Mouse (Mus musculus): Measurements from ENCODE around the gene Bdh1. TPM values are rescaled to one million over a fixed set of nuclear protein-coding genes. Genes with fewer than 3 reads are reported as not detected.
A peak's percentile ranks its signal among the peaks of the same experiment; 100 is the strongest.

The Bdh1 gene
- polyA plus RNA-seq, 1 experiment = 78.8 TPM

DNA sequence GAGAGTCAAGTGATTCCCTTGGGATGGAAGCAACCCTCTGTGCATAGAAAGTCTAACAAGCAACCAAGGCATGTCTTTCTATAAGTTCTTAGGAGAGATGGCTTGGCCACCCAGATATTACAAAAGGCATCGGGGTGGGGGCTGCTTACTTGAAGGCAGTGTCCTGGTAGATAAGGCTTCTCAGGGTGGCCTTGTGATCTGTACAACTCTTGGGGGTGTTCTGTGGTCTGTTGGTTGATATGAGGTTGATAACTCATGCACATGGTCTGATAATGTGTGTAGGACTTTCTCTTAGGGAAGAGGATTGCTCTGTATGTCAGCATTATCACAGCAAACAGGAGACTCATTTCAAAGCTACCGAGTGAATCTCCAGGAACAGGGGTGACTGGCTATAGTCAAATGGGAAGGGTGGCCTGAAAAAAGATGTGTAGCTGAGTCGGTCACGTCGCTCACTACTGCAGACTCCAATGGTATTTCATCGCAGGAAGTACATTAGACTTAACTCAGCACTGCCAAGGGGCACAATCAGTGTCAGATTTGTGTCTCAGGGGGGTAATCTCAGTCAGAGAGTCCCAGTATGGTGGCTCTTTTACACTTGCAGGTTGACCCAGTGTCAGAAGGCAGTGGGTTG is 4.5 kb downstream of the Bdh1 start:
- 94% methylated on average over 6 of the region's 6 CpGs for WGBS
- TF ChIP-seq POLR2A (IDR thresholded peaks at IDR 0.05; ENCODE audit: control insufficient read depth, extremely low read depth, insufficient read depth, low read length, poor library complexity) = no peak
- no peak for TF ChIP-seq CTCF (IDR thresholded peaks at IDR 0.05; ENCODE audit: borderline replicate concordance, control insufficient read depth, extremely low read depth, insufficient read depth, low read length, poor library complexity)
- Histone ChIP-seq H3K36me3 (ENCODE audit: control insufficient read depth, insufficient read depth, low read length) (no peaks in the 10 kb centered on the region), H3K27ac (ENCODE audit: control insufficient read depth, insufficient read depth, low read length) (no peak overlapping the region), H3K4me1 (replicated peaks; ENCODE audit: control insufficient read depth, insufficient read depth, low read length) (peaks cover 16% of the 10 kb centered on the region), H3K27me3 (ENCODE audit: control insufficient read depth, insufficient read depth, low read length) (no peaks in the 10 kb centered on the region), H3K4me3 (ENCODE audit: control insufficient read depth, insufficient read depth, low read length) (no peak overlapping the region)
- no peak for DNase-seq

DNA sequence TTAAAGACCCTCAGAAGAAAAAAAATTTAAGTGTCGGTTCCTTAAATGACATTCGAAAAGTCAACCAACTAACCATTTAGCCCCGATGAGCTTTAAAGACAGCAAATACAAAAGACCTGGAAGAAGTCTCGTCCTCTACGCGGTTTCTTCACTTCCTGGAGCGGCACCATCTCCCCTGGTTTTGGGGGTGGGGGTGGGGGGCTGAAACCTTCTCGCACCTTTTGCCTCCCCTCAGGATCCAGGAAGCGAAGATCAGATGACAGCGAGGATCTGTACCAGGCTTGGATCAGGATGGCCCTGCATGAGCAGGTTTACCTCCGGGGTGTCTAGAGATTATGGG is 6.2 kb downstream of the Bdh1 start:
- TF ChIP-seq POLR2A (IDR thresholded peaks at IDR 0.05; ENCODE audit: control insufficient read depth, extremely low read depth, insufficient read depth, low read length, poor library complexity) = no peak
- no peak for TF ChIP-seq CTCF (IDR thresholded peaks at IDR 0.05; ENCODE audit: borderline replicate concordance, control insufficient read depth, extremely low read depth, insufficient read depth, low read length, poor library complexity)
- WGBS = 2% methylated on average over 11 of the region's 11 CpGs
- H3K4me1 ChIP-seq (replicated peaks; ENCODE audit: control insufficient read depth, insufficient read depth, low read length) = peaks cover 19% of the 10 kb centered on the region
- no peak for DNase-seq
- peak overlapping the region; percentile 67 for H3K4me3 ChIP-seq (ENCODE audit: control insufficient read depth, insufficient read depth, low read length)
- no peaks in the 10 kb centered on the region for H3K36me3 ChIP-seq (ENCODE audit: control insufficient read depth, insufficient read depth, low read length)
- peak overlapping the region; percentile 75 for H3K27ac ChIP-seq (ENCODE audit: control insufficient read depth, insufficient read depth, low read length)
- H3K27me3 ChIP-seq (ENCODE audit: control insufficient read depth, insufficient read depth, low read length) = no peaks in the 10 kb centered on the region

DNA sequence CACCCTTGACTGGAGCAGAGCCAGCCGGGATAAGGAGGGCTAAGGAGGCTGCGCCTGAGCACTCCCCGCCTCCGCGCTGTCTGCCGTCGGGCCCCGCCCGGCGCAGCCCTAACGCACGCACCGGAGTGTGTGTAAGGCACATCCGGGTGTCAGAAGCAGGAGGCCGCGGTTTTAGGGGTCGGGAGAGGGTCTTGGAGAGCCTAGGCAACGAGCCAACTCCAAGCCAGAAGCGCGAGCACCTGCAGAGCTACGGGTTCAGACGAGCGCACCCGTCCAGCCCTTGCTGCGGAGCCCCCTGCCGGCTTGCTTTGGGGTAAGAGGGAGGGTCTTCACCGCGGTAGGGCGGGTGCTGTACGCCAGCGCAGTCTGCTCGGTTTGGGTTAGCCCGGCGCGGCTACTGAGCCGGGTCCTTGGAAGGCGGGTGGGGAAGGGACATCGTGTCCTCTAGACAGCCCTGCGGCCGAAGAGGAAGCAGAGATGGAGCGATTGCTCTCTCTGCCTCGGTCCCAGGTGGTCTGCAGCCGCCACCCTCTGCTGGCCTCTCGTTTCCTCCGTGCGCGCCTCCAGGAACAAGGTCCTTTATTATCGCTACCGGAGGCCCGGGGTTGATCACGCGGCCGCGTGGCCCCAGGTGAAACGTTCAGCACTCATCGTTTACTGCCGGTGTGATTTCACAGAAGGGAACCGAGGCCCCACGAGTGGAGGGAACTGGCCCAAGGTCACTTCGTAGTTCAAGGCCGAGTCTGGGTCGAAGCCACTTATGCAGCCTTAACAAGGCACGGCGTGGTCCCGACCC is 6.8 kb downstream of the Bdh1 start:
- Histone ChIP-seq H3K27me3 (ENCODE audit: control insufficient read depth, insufficient read depth, low read length) (no peaks in the 10 kb centered on the region), H3K36me3 (ENCODE audit: control insufficient read depth, insufficient read depth, low read length) (no peaks in the 10 kb centered on the region), H3K27ac (ENCODE audit: control insufficient read depth, insufficient read depth, low read length) (peak overlapping the region; percentile 75), H3K4me3 (ENCODE audit: control insufficient read depth, insufficient read depth, low read length) (peak overlapping the region; percentile 67), H3K4me1 (replicated peaks; ENCODE audit: control insufficient read depth, insufficient read depth, low read length) (peaks cover 19% of the 10 kb centered on the region)
- under 1% methylated on average over 65 of the region's 65 CpGs for WGBS
- peak; percentile 80 for DNase-seq
- TF ChIP-seq POLR2A (IDR thresholded peaks at IDR 0.05; ENCODE audit: control insufficient read depth, extremely low read depth, insufficient read depth, low read length, poor library complexity) (peak; percentile 47), CTCF (IDR thresholded peaks at IDR 0.05; ENCODE audit: borderline replicate concordance, control insufficient read depth, extremely low read depth, insufficient read depth, low read length, poor library complexity) (0 out of 2 replicates have a peak, but pooled peaks have one; percentile 19)

GRCm38 (mm10) chr16:31429471-31430155 is 7.5 kb downstream of the Bdh1 start:
- peak; percentile 90 for DNase-seq
- no peaks in the 10 kb centered on the region for H3K36me3 ChIP-seq (ENCODE audit: control insufficient read depth, insufficient read depth, low read length)
- H3K27me3 ChIP-seq (ENCODE audit: control insufficient read depth, insufficient read depth, low read length) = no peaks in the 10 kb centered on the region
- peak overlapping the region; percentile 67 for H3K4me3 ChIP-seq (ENCODE audit: control insufficient read depth, insufficient read depth, low read length)
- 0 out of 2 replicates have a peak, but pooled peaks have one; percentile 10 for TF ChIP-seq CTCF (IDR thresholded peaks at IDR 0.05; ENCODE audit: borderline replicate concordance, control insufficient read depth, extremely low read depth, insufficient read depth, low read length, poor library complexity)
- TF ChIP-seq POLR2A (IDR thresholded peaks at IDR 0.05; ENCODE audit: control insufficient read depth, extremely low read depth, insufficient read depth, low read length, poor library complexity) = peak; percentile 80
- H3K27ac ChIP-seq (ENCODE audit: control insufficient read depth, insufficient read depth, low read length) = peak overlapping the region; percentile 75; the same call in 1 of the 2 replicates
- H3K4me1 ChIP-seq (replicated peaks; ENCODE audit: control insufficient read depth, insufficient read depth, low read length) = peaks cover 15% of the 10 kb centered on the region
- WGBS = under 1% methylated on average over 49 of the region's 49 CpGs

GRCm38 (mm10) chr16:31433466-31434110 is 11.5 kb downstream of the Bdh1 start:
- H3K27ac ChIP-seq (ENCODE audit: control insufficient read depth, insufficient read depth, low read length) = no peak overlapping the region

DNA sequence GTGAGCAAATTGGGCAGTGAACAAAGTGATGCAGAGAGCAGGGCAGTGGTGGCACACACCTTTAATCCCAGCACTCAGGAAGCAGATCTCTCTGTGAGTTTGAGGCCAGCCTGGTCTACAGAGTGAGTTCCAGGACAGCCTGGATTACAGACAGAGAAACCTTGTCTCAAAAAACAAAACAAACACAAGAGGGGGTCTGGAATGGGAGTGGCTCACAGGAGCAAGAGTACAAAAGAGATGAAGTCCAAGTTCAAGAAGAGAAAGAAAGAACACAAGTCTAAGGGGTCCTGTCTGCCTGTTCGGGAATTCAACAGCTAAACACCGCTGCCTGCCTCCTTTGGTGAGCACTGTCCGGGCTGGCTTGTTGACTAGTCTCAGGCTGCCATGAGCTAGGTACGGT is 13.1 kb downstream of the Bdh1 start:
- Histone ChIP-seq H3K4me3 (ENCODE audit: control insufficient read depth, insufficient read depth, low read length) (no peak overlapping the region), H3K36me3 (ENCODE audit: control insufficient read depth, insufficient read depth, low read length) (peaks cover 21% of the 10 kb centered on the region), H3K27ac (ENCODE audit: control insufficient read depth, insufficient read depth, low read length) (no peak overlapping the region), H3K4me1 (replicated peaks; ENCODE audit: control insufficient read depth, insufficient read depth, low read length) (peaks cover 6% of the 10 kb centered on the region; the same call in 1 of the 2 replicates), H3K27me3 (ENCODE audit: control insufficient read depth, insufficient read depth, low read length) (no peaks in the 10 kb centered on the region)
- TF ChIP-seq CTCF (IDR thresholded peaks at IDR 0.05; ENCODE audit: borderline replicate concordance, control insufficient read depth, extremely low read depth, insufficient read depth, low read length, poor library complexity) = no peak
- no peak for TF ChIP-seq POLR2A (IDR thresholded peaks at IDR 0.05; ENCODE audit: control insufficient read depth, extremely low read depth, insufficient read depth, low read length, poor library complexity)
- no peak for DNase-seq
- 96% methylated on average over 4 of the region's 4 CpGs for WGBS

More at GRCm38 (mm10) chr16:31433466-31434110, 11.5 kb downstream of the Bdh1 start:
- 95% methylated on average over 12 of the region's 12 CpGs for WGBS
- no peak for DNase-seq
- Histone ChIP-seq H3K27me3 (ENCODE audit: control insufficient read depth, insufficient read depth, low read length) (no peaks in the 10 kb centered on the region), H3K4me3 (ENCODE audit: control insufficient read depth, insufficient read depth, low read length) (no peak overlapping the region), H3K36me3 (ENCODE audit: control insufficient read depth, insufficient read depth, low read length) (peaks cover 10% of the 10 kb centered on the region; the same call in 1 of the 2 replicates), H3K4me1 (replicated peaks; ENCODE audit: control insufficient read depth, insufficient read depth, low read length) (peaks cover 10% of the 10 kb centered on the region)
- no peak for TF ChIP-seq CTCF (IDR thresholded peaks at IDR 0.05; ENCODE audit: borderline replicate concordance, control insufficient read depth, extremely low read depth, insufficient read depth, low read length, poor library complexity)
- no peak for TF ChIP-seq POLR2A (IDR thresholded peaks at IDR 0.05; ENCODE audit: control insufficient read depth, extremely low read depth, insufficient read depth, low read length, poor library complexity)

Data from thymus, adult 2 months (tissue).